Mouse (Mus musculus) forebrain, embryonic 16.5 days (tissue): ENCODE measurements around the gene Slc35c2. TPM values are rescaled to one million over a fixed set of nuclear protein-coding genes. Genes with fewer than 3 reads are reported as not detected.

Source experiments
- ATAC-seq: fragments of 200-750 bp; cut with Nextera tagmentation; 2 replicates; pipeline ENCODE4 v1.8.0; 2017; ENCODE audit warnings: mild to moderate bottlenecking, moderate library complexity
- H3K27ac ChIP-seq: fragments of 300-500 bp; sonication (generic); 2 replicates; pipeline ENCODE4 v1.5.1; 2014; ENCODE audit warnings: low read length, control low read depth
- H3K27me3 ChIP-seq: fragments of 300-500 bp; sonication (generic); replicated peaks from 2 replicates; pipeline ENCODE4 v1.6.1; 2014; ENCODE audit warnings: low read length; ENCODE audit not compliant: control insufficient read depth, insufficient read depth
- H3K36me3 ChIP-seq: fragments of 300-500 bp; sonication (generic); 2 replicates; pipeline ENCODE4 v1.6.1; 2014; ENCODE audit not compliant: control insufficient read depth, insufficient read depth
- H3K4me1 ChIP-seq: fragments of 300-500 bp; sonication (generic); replicated peaks from 2 replicates; pipeline ENCODE4 v1.6.1; 2014; ENCODE audit warnings: low read length; ENCODE audit not compliant: control insufficient read depth, insufficient read depth
- H3K4me2 ChIP-seq: fragments of 300-500 bp; sonication (generic); 2 replicates; pipeline ENCODE4 v1.6.1; 2014; ENCODE audit warnings: mild to moderate bottlenecking, low read length, control low read depth
- H3K4me3 ChIP-seq: fragments of 300-500 bp; sonication (generic); replicated peaks from 2 replicates; pipeline ENCODE4 v1.5.1; 2014; ENCODE audit warnings: mild to moderate bottlenecking, low read length, control low read depth
- H3K9ac ChIP-seq: fragments of 300-500 bp; sonication (generic); replicated peaks from 2 replicates; pipeline ENCODE4 v1.6.1; 2014; ENCODE audit warnings: low read depth, low read length, control low read depth
- H3K9me3 ChIP-seq: fragments of 300-500 bp; sonication (generic); 2 replicates; pipeline ENCODE4 v1.6.1; 2016; ENCODE audit warnings: low read length; ENCODE audit not compliant: control insufficient read depth
- WGBS: fragments of 180-500 bp; shearing (Covaris S2); extraction: QIAGEN DNeasy Blood & Tissue Kit; methylation state at CpG from one replicate; pipeline ENCODE4 v1.1.7; 2014; 5-methylcytosine and 5-hydroxymethylcytosine counted together
- polyA plus RNA-seq: library from polyadenylated mRNA; unstranded; fragments of >200 nt; fragmentation: Nextera tagmentation; extraction: Ambion mirVana; gene quantifications from 2 replicates; pipeline ENCODE4 v1.2.1, GENCODE M21; 2015

Slc35c2 gene
- polyA plus RNA-seq, 1 experiment from 2014 or later = 62.4 TPM

GRCm38 (mm10) chr2:165323928-165324327, 36.3 kb upstream of the Slc35c2 start:
- H3K27me3 ChIP-seq = no peaks in the 10 kb centered on the region
- H3K27ac ChIP-seq = no peak overlapping the region
- H3K4me2 ChIP-seq = no peak overlapping the region
- no peak overlapping the region for H3K9ac ChIP-seq
- WGBS = 49% methylated on average over 5 of the region's 5 CpGs
- ATAC-seq = no peak
- H3K36me3 ChIP-seq = no peaks in the 10 kb centered on the region
- H3K4me1 ChIP-seq = peaks cover 54% of the 10 kb centered on the region
- no peaks in the 10 kb centered on the region for H3K9me3 ChIP-seq
- no peak overlapping the region for H3K4me3 ChIP-seq

GRCm38 (mm10) chr2:165323484-165323883, 35.8 kb upstream of the Slc35c2 start:
- no peak for ATAC-seq
- no peaks in the 10 kb centered on the region for H3K9me3 ChIP-seq
- H3K27ac ChIP-seq = no peak overlapping the region
- no peak overlapping the region for H3K4me3 ChIP-seq
- no peaks in the 10 kb centered on the region for H3K36me3 ChIP-seq
- H3K4me1 ChIP-seq = peaks cover 54% of the 10 kb centered on the region
- H3K9ac ChIP-seq = no peak overlapping the region
- H3K4me2 ChIP-seq = no peak overlapping the region
- WGBS = 58% methylated on average over 5 of the region's 5 CpGs
- no peaks in the 10 kb centered on the region for H3K27me3 ChIP-seq

- Histone ChIP-seq H3K27me3 (no peaks in the 10 kb centered on the region), H3K9me3 (no peaks in the 10 kb centered on the region), H3K4me2 (no peak overlapping the region), H3K27ac (no peak overlapping the region), H3K36me3 (no peaks in the 10 kb centered on the region), H3K4me1 (peaks cover 60% of the 10 kb centered on the region), H3K9ac (no peak overlapping the region), H3K4me3 (no peak overlapping the region)
- 89% methylated on average over 22 of the region's 22 CpGs for WGBS
- ATAC-seq = no peak
These were observed 34.5 kb upstream of the Slc35c2 start for GRCm38 (mm10) chr2:165321981-165322735.

- Histone ChIP-seq H3K4me2 (no peak overlapping the region), H3K4me3 (no peak overlapping the region), H3K27ac (peak overlapping the region; percentile 17; the same call in 1 of the 2 replicates), H3K36me3 (no peaks in the 10 kb centered on the region), H3K27me3 (no peaks in the 10 kb centered on the region), H3K9me3 (no peaks in the 10 kb centered on the region), H3K9ac (no peak overlapping the region), H3K4me1 (peaks cover 63% of the 10 kb centered on the region)
- no peak for ATAC-seq
- 66% methylated on average over 8 of the region's 8 CpGs for WGBS
These were observed 33.8 kb upstream of the Slc35c2 start for GRCm38 (mm10) chr2:165321381-165321888.

- Histone ChIP-seq H3K4me2 (no peak overlapping the region), H3K27me3 (no peaks in the 10 kb centered on the region), H3K4me3 (no peak overlapping the region), H3K9me3 (no peaks in the 10 kb centered on the region), H3K9ac (no peak overlapping the region), H3K4me1 (peaks cover 67% of the 10 kb centered on the region), H3K27ac (peak overlapping the region; percentile 29; the same call in 1 of the 2 replicates), H3K36me3 (no peaks in the 10 kb centered on the region)
- no peak for ATAC-seq
- 61% methylated on average over 12 of the region's 12 CpGs for WGBS
These were observed 33.0 kb upstream of the Slc35c2 start for GRCm38 (mm10) chr2:165320531-165321150.

GRCm38 (mm10) chr2:165319503-165319902, 31.8 kb upstream of the Slc35c2 start:
- no peaks in the 10 kb centered on the region for H3K9me3 ChIP-seq
- H3K9ac ChIP-seq = no peak overlapping the region
- no peak overlapping the region for H3K4me3 ChIP-seq
- no peaks in the 10 kb centered on the region for H3K27me3 ChIP-seq
- WGBS = 83% methylated on average over 4 of the region's 4 CpGs
- no peak overlapping the region for H3K27ac ChIP-seq
- H3K4me2 ChIP-seq = no peak overlapping the region
- peaks cover 56% of the 10 kb centered on the region for H3K4me1 ChIP-seq
- H3K36me3 ChIP-seq = peaks cover 5% of the 10 kb centered on the region; the same call in 1 of the 2 replicates
- ATAC-seq = no peak

GRCm38 (mm10) chr2:165318941-165319340, 31.3 kb upstream of the Slc35c2 start:
- 84% methylated on average over 7 of the region's 7 CpGs for WGBS
- peaks cover 50% of the 10 kb centered on the region for H3K4me1 ChIP-seq

GRCm38 (mm10) chr2:165317621-165318263, 30.1 kb upstream of the Slc35c2 start:
- Histone ChIP-seq H3K9me3 (no peaks in the 10 kb centered on the region), H3K4me1 (peaks cover 47% of the 10 kb centered on the region), H3K27ac (peak overlapping the region; percentile 83), H3K36me3 (peaks cover 5% of the 10 kb centered on the region; the same call in 1 of the 2 replicates), H3K4me2 (0 out of 2 replicates have a peak overlapping the region, but pooled peaks have one; percentile 10), H3K27me3 (no peaks in the 10 kb centered on the region), H3K9ac (peak overlapping the region; percentile 8; the same call in 1 of the 2 replicates), H3K4me3 (no peak overlapping the region)
- WGBS = 52% methylated on average over 16 of the region's 16 CpGs
- ATAC-seq = no peak

More at GRCm38 (mm10) chr2:165318941-165319340, 31.3 kb upstream of the Slc35c2 start:
- ATAC-seq = no peak
- Histone ChIP-seq H3K4me2 (no peak overlapping the region), H3K36me3 (peaks cover 5% of the 10 kb centered on the region; the same call in 1 of the 2 replicates), H3K9me3 (no peaks in the 10 kb centered on the region), H3K27me3 (no peaks in the 10 kb centered on the region), H3K27ac (no peak overlapping the region), H3K4me3 (no peak overlapping the region), H3K9ac (no peak overlapping the region)
